Mouse (Mus musculus) hindbrain, embryonic 15.5 days (tissue): Measurements from ENCODE around the gene Fabp2. TPM values are rescaled to one million over a fixed set of nuclear protein-coding genes. Genes with fewer than 3 reads are reported as not detected.
"Not testable (repeated sequence)": the region's sequence is repeated elsewhere in the genome, so short reads cannot be mapped to it uniquely, and the experiment has no call there.

Experiments used
- ATAC-seq: fragments of 200-750 bp; cut with Nextera tagmentation; 2 replicates; pipeline ENCODE4 v1.8.0; 2017; ENCODE audit warnings: low read depth, moderate number of reproducible peaks, moderate TSS enrichment; ENCODE audit not compliant: low FRiP score
- H3K27ac ChIP-seq: fragments of 300-500 bp; sonication (generic); replicated peaks from 2 replicates; pipeline ENCODE4 v1.5.1; 2015; ENCODE audit warnings: mild to moderate bottlenecking, inconsistent platforms
- H3K27me3 ChIP-seq: fragments of 300-500 bp; sonication (generic); 2 replicates; pipeline ENCODE4 v1.6.1; 2015; ENCODE audit warnings: control low read depth, inconsistent platforms
- H3K36me3 ChIP-seq: fragments of 300-500 bp; sonication (generic); 2 replicates; pipeline ENCODE4 v1.6.1; 2015; ENCODE audit warnings: control low read depth, inconsistent platforms
- H3K4me1 ChIP-seq: fragments of 300-500 bp; sonication (generic); replicated peaks from 2 replicates; pipeline ENCODE4 v1.6.1; 2015; ENCODE audit warnings: control low read depth, inconsistent platforms
- H3K4me2 ChIP-seq: fragments of 300-500 bp; sonication (generic); 2 replicates; pipeline ENCODE4 v1.6.1; 2015; ENCODE audit warnings: moderate library complexity, mild to moderate bottlenecking, inconsistent platforms
- H3K4me3 ChIP-seq: fragments of 300-500 bp; sonication (generic); 2 replicates; pipeline ENCODE4 v1.5.1; 2015; ENCODE audit warnings: mild to moderate bottlenecking, inconsistent platforms
- H3K9ac ChIP-seq: fragments of 300-500 bp; sonication (generic); 2 replicates; pipeline ENCODE4 v1.6.1; 2015; ENCODE audit warnings: inconsistent platforms
- H3K9me3 ChIP-seq: fragments of 300-500 bp; sonication (generic); 2 replicates; pipeline ENCODE4 v1.6.1; 2016; ENCODE audit warnings: control low read depth, inconsistent platforms
- WGBS: fragments of 180-500 bp; shearing (Covaris S2); methylation state at CpG from one replicate; pipeline ENCODE4 v1.1.7; 2015; 5-methylcytosine and 5-hydroxymethylcytosine counted together
- polyA plus RNA-seq: library from polyadenylated mRNA; unstranded; fragments of >200 nt; fragmentation: Nextera tagmentation; extraction: Ambion mirVana; gene quantifications from 2 replicates; pipeline ENCODE4 v1.2.1, GENCODE M21; 2015

The Fabp2 gene
- polyA plus RNA-seq, 1 experiment from 2014 or later, result not detected

- ATAC-seq, result no peak
- Histone ChIP-seq H3K4me1 (peaks cover 11% of the 10 kb centered on the region), H3K4me3 (no peak overlapping the region), H3K27ac (no peak overlapping the region), H3K9me3 (no peaks in the 10 kb centered on the region), H3K36me3 (no peaks in the 10 kb centered on the region), H3K9ac (no peak overlapping the region), H3K27me3 (no peaks in the 10 kb centered on the region), H3K4me2 (no peak overlapping the region)
- 85% methylated on average over 8 of the region's 8 CpGs for WGBS
Observed at GRCm38 (mm10) chr3:122921676-122922527, 27.0 kb downstream of the Fabp2 start.

- H3K9me3 ChIP-seq, result no peaks in the 10 kb centered on the region
- H3K27me3 ChIP-seq, result no peaks in the 10 kb centered on the region
- no peak overlapping the region for H3K4me3 ChIP-seq
- ATAC-seq, result no peak
- no peak overlapping the region for H3K9ac ChIP-seq
- H3K4me1 ChIP-seq, result peaks cover 11% of the 10 kb centered on the region
- no peaks in the 10 kb centered on the region for H3K36me3 ChIP-seq
- WGBS, result 74% methylated on average over 7 of the region's 7 CpGs
- no peak overlapping the region for H3K27ac ChIP-seq
- peak overlapping the region; percentile 74; the same call in 1 of the 2 replicates for H3K4me2 ChIP-seq
Observed at GRCm38 (mm10) chr3:122923147-122923546, 28.3 kb downstream of the Fabp2 start.

- H3K4me1 ChIP-seq, result peaks cover 11% of the 10 kb centered on the region
- under 1% methylated on average over 68 of the region's 68 CpGs for WGBS
- no peaks in the 10 kb centered on the region for H3K36me3 ChIP-seq
- peak within 1 kb of the TSS; percentile 84 for H3K27ac ChIP-seq
- H3K9ac ChIP-seq, result peak within 1 kb of the TSS; percentile 64
- H3K27me3 ChIP-seq, result no peaks in the 10 kb centered on the region
- peak within 1 kb of the TSS; percentile 74 for H3K4me2 ChIP-seq
- H3K4me3 ChIP-seq, result peak within 1 kb of the TSS; percentile 65
- no peaks in the 10 kb centered on the region for H3K9me3 ChIP-seq
- peak; percentile 100 for ATAC-seq
Observed at GRCm38 (mm10) chr3:122924009-122924914, 29.4 kb downstream of the Fabp2 start, which contains the start of gene 1810037I17Rik. Gene 1810037I17Rik, plus strand, starts transcription at chr3:122924203.

GRCm38 (mm10) chr3:122929723-122930122 is 34.9 kb downstream of the Fabp2 start:
- Histone ChIP-seq H3K4me3 (no peak overlapping the region), H3K4me1 (peaks cover 11% of the 10 kb centered on the region), H3K27me3 (no peaks in the 10 kb centered on the region), H3K4me2 (no peak overlapping the region), H3K9ac (no peak overlapping the region), H3K9me3 (no peaks in the 10 kb centered on the region), H3K36me3 (peaks cover 9% of the 10 kb centered on the region; the same call in 1 of the 2 replicates), H3K27ac (no peak overlapping the region)
- ATAC-seq, result no peak
- 92% methylated on average over 6 of the region's 6 CpGs for WGBS

- 86% methylated on average over 1 of the region's 1 CpGs for WGBS
- no peak for ATAC-seq
- Histone ChIP-seq H3K4me3 (no peak overlapping the region), H3K4me1 (no peaks in the 10 kb centered on the region), H3K27me3 (no peaks in the 10 kb centered on the region), H3K27ac (no peak overlapping the region), H3K4me2 (no peak overlapping the region), H3K36me3 (peaks cover 9% of the 10 kb centered on the region; the same call in 1 of the 2 replicates), H3K9me3 (no peaks in the 10 kb centered on the region), H3K9ac (no peak overlapping the region)
Observed at GRCm38 (mm10) chr3:122932466-122932865, 37.6 kb downstream of the Fabp2 start.

GRCm38 (mm10) chr3:122937176-122937575 is 42.3 kb downstream of the Fabp2 start:
- H3K9me3 ChIP-seq, H3K4me1 ChIP-seq, H3K4me2 ChIP-seq, H3K36me3 ChIP-seq, H3K27me3 ChIP-seq, H3K4me3 ChIP-seq, H3K9ac ChIP-seq, ATAC-seq, H3K27ac ChIP-seq: not testable (repeated sequence)
- WGBS, result 79% methylated on average over 13 of the region's 13 CpGs

- Histone ChIP-seq H3K9ac (no peak overlapping the region), H3K4me2 (no peak overlapping the region), H3K27me3 (no peaks in the 10 kb centered on the region), H3K9me3 (no peaks in the 10 kb centered on the region), H3K36me3 (0 out of 2 replicates have a peak, but pooled peaks cover 2% of the 10 kb centered on the region), H3K27ac (no peak overlapping the region), H3K4me1 (no peaks in the 10 kb centered on the region), H3K4me3 (no peak overlapping the region)
- ATAC-seq, result no peak
- WGBS, result 81% methylated on average over 2 of the region's 2 CpGs
Observed at GRCm38 (mm10) chr3:122939215-122939614, 44.3 kb downstream of the Fabp2 start.

- WGBS, result 78% methylated on average over 6 of the region's 6 CpGs
- Histone ChIP-seq H3K4me3 (no peak overlapping the region), H3K4me2 (no peak overlapping the region), H3K36me3 (peaks cover 6% of the 10 kb centered on the region), H3K4me1 (no peaks in the 10 kb centered on the region), H3K9ac (no peak overlapping the region), H3K9me3 (no peaks in the 10 kb centered on the region), H3K27ac (no peak overlapping the region), H3K27me3 (no peaks in the 10 kb centered on the region)
- ATAC-seq, result no peak
Observed at GRCm38 (mm10) chr3:122943387-122943890, 48.6 kb downstream of the Fabp2 start.

Other genes starting within 250 kb of the Fabp2 start
- gene Pde5a, start 166.1 kb upstream of the Fabp2 start, polyA plus RNA-seq, result 2.0 and 2.1 TPM in 2 replicates
- not detected in 2 replicates for gene Gm10959, start 24.3 kb downstream of the Fabp2 start, polyA plus RNA-seq
- gene 1810037I17Rik, start 29.1 kb downstream of the Fabp2 start, polyA plus RNA-seq, result 85.4 and 89.1 TPM in 2 replicates
- 8.6 and 12.1 TPM in 2 replicates for gene Usp53, start 89.4 kb downstream of the Fabp2 start, polyA plus RNA-seq
- gene Myoz2, start 139.9 kb downstream of the Fabp2 start, polyA plus RNA-seq, result 0.13 and 0.50 TPM in 2 replicates